Mouse (Mus musculus) olfactory bulb, adult 2 months (tissue): ENCODE measurements around the gene Gpr162.

ENCODE experiments used
- CTCF ChIP-seq: fragments of 200-500 bp; IDR thresholded peaks from 2 replicates; pipeline ENCODE4 v1.5.1; 2012; ENCODE audit warnings: low read depth, mild to moderate bottlenecking, low read length, moderate library complexity; ENCODE audit not compliant: insufficient read depth
- POLR2A ChIP-seq: fragments of 200-500 bp; IDR thresholded peaks from 2 replicates; pipeline ENCODE4 v1.6.1; 2012; ENCODE audit warnings: mild to moderate bottlenecking, low read depth, low read length, moderate library complexity; ENCODE audit not compliant: insufficient read depth

DNA sequence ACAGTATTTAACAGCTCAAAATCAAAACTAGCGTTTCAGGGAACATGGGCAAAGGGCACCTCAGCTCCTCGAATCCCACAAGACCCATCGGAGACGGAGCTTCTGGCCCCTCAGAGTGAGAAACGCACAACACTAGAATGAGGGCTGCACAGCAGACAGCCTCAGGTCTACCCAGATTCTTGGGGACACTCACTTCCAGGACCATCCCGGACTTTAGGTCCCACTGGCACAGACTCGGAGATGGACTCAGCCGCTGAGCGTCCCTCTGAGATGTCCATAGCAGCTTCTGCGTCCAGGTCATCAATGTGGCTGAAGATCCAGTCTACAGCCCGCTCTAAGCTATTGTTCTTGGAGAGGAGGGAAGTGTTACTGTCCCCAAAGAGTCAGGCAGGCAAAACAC lies 46.7 kb downstream of the Gpr162 start:
- TF ChIP-seq CTCF (no peak), POLR2A (no peak)
